Mouse (Mus musculus) embryonic fibroblast, embryonic 13.5 days (primary cell): Measurements from ENCODE around the gene Arl4d.

Experiments
- CTCF ChIP-seq: IDR thresholded peaks from 2 replicates; pipeline ENCODE4 v1.5.1; 2011; ENCODE audit warnings: mild to moderate bottlenecking, control low read depth, low read length, moderate library complexity, borderline replicate concordance; ENCODE audit not compliant: insufficient read depth
- POLR2A ChIP-seq: IDR thresholded peaks from 2 replicates; pipeline ENCODE4 v1.6.1; 2011; ENCODE audit warnings: low read depth, mild to moderate bottlenecking, control low read depth, low read length, moderate library complexity

GRCm38 (mm10) chr11:101616948-101617767 is 48.2 kb upstream of the Arl4d start:
- no peak for TF ChIP-seq CTCF
- no peak for TF ChIP-seq POLR2A
